Mouse (Mus musculus) C2C12 (cell line): ENCODE measurements at regions not wholly inside any gene's neighbourhood (a gene's known extent, or its start where the extent isn't known, plus 50 kb on each side); places are given as distances from the start of the nearest gene placed in this dataset.

ENCODE experiments used
- H3K27me3 ChIP-seq: one replicate; pipeline ENCODE4 v1.6.1; 2011; ENCODE audit not compliant: control insufficient read depth, insufficient read depth, insufficient read length
- H3K36me3 ChIP-seq: one replicate; pipeline ENCODE4 v1.6.1; 2011; ENCODE audit not compliant: control insufficient read depth, insufficient read depth
- H3K4me3 ChIP-seq: one replicate; pipeline ENCODE4 v1.5.1; 2011; ENCODE audit warnings: mild to moderate bottlenecking, control low read depth; ENCODE audit not compliant: poor library complexity, insufficient read depth, severe bottlenecking
- H3K79me2 ChIP-seq: one replicate; pipeline ENCODE4 v1.6.1; 2011; ENCODE audit not compliant: control insufficient read depth, insufficient read depth
- H3K79me3 ChIP-seq: one replicate; pipeline ENCODE4 v1.6.1; 2011; ENCODE audit warnings: low read depth, control low read depth
- H3ac ChIP-seq: one replicate; pipeline ENCODE3; 2011; ENCODE audit warnings: low read depth; ENCODE audit not compliant: control insufficient read depth, insufficient read length
- CEBPB ChIP-seq: IDR thresholded peaks from one replicate; pipeline ENCODE4 v1.6.1; 2011; ENCODE audit warnings: low read depth, mild to moderate bottlenecking, control low read depth, moderate library complexity
- CTCF ChIP-seq: IDR thresholded peaks from one replicate; pipeline ENCODE4 v1.5.1; 2011; ENCODE audit not compliant: control insufficient read depth, insufficient read depth, insufficient read length
- FOSL1 ChIP-seq: IDR thresholded peaks from one replicate; pipeline ENCODE4 v1.8.0; 2011; ENCODE audit warnings: mild to moderate bottlenecking, low read length; ENCODE audit not compliant: poor library complexity, insufficient read depth, severe bottlenecking
- MAX ChIP-seq: IDR thresholded peaks from one replicate; pipeline ENCODE4 v1.6.1; 2011; ENCODE audit warnings: mild to moderate bottlenecking, control low read depth
- MYOD1 ChIP-seq: IDR thresholded peaks from one replicate; pipeline ENCODE4 v1.6.1; 2011; ENCODE audit warnings: low read depth; ENCODE audit not compliant: control insufficient read depth, insufficient read length
- MYOG ChIP-seq: IDR thresholded peaks from one replicate; pipeline ENCODE4 v1.6.1; 2011; ENCODE audit not compliant: control insufficient read depth, insufficient read length; ENCODE audit errors: extremely low read depth
- USF1 ChIP-seq: IDR thresholded peaks from one replicate; pipeline ENCODE4 v1.6.1; 2011; ENCODE audit warnings: low read depth, mild to moderate bottlenecking, control low read depth, moderate library complexity

DNA sequence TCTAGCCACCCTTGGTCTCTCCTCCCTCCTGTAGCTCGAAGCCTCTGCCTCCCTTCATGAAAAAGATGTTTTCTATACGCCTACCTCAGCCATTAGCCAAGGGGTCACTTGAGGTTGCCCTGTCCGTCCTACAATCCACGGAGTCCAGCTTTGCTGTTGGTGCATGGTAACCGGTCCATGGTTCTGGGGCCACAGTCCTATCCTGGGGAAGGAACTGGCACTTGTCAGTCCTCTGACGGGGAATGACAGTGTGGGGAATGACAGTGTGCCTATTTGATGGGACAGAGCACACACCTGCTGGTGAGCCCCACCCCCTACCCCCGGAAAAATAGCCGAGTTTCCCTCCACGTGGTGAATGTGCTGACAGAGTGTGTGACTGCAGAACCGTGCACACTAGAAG, 120.1 kb downstream of the Katnal1 start:
- Histone ChIP-seq H3K36me3 (no peaks in the 10 kb centered on the region), H3ac (no peak overlapping the region), H3K27me3 (no peaks in the 10 kb centered on the region), H3K79me3 (no peaks in the 10 kb centered on the region), H3K4me3 (no peak overlapping the region), H3K79me2 (no peaks in the 10 kb centered on the region)
- TF ChIP-seq MYOG = no peak
- no peak for TF ChIP-seq MAX

DNA sequence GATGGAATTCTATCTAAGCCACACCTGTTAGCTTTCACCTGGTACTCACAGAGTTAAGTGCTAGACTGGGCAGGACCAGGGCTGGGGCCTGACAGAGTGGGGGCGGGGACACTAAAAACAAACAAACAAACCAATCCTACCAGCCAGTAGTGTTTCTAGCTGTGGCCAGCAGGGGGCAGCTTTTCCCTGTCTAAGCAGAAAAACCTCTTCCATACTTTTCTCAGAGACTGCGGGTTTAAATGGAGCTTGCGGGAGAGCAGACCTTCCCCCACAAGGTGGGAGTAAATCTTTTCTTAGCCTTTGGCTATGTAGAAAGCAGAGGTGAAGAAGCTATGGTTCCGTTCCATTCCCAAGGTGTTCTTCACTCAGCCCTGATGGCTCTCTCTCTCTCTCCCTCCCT, 120.7 kb downstream of the Katnal1 start:
- TF ChIP-seq CTCF (peak; percentile 18), CEBPB (no peak)
- Histone ChIP-seq H3K36me3 (no peaks in the 10 kb centered on the region), H3K79me2 (no peaks in the 10 kb centered on the region), H3K27me3 (no peaks in the 10 kb centered on the region), H3ac (no peak overlapping the region), H3K4me3 (no peak overlapping the region), H3K79me3 (no peaks in the 10 kb centered on the region)

DNA sequence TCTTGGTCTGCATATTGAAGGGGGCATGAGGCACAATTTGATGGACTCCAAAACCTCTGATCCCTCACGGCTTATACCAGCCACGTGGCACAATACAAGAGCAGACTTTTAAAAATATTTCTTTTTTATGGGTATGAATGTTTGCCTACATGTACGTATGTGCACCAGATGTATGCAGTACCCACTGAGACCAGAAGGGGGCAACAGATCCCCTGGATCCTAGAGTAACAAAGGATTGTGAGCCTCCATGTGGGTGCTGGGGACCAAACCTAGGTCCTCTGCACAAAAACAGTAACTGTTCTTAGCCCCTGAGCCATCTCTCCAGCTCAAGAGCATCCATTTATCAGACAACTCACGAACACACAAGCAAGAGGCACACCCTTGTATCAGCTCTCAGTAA, 121.5 kb downstream of the Katnal1 start:
- no peaks in the 10 kb centered on the region for H3K27me3 ChIP-seq
- TF ChIP-seq MAX = no peak
- no peak for TF ChIP-seq USF1
- no peak for TF ChIP-seq CTCF
- TF ChIP-seq MYOD1 = no peak
- TF ChIP-seq FOSL1 = no peak
- no peak for TF ChIP-seq MYOG
- H3K36me3 ChIP-seq = no peaks in the 10 kb centered on the region
- H3ac ChIP-seq = no peak overlapping the region
- H3K4me3 ChIP-seq = no peak overlapping the region
- H3K79me2 ChIP-seq = no peaks in the 10 kb centered on the region
- no peaks in the 10 kb centered on the region for H3K79me3 ChIP-seq

DNA sequence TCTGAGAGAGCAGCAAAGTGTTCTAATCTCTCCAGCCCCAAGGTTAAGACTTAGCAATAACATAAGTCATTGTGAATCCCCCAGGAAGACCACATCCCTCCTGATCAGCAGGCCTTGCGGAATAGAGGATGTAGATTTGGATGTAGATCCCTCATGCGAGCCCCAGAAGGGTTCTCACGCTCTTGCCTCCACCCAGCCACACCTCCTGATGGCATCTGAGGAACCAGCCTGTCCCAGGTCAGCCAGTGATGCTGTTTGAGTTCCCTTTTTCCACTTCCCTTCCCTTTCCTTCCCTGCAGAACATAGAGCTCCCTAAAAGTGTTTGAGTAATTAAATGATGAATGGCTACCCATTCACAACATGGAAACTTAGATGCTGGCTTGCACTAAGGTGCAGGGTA, 124.1 kb downstream of the Katnal1 start:
- Histone ChIP-seq H3ac (no peak overlapping the region), H3K79me2 (no peaks in the 10 kb centered on the region), H3K79me3 (no peaks in the 10 kb centered on the region), H3K4me3 (no peak overlapping the region), H3K27me3 (no peaks in the 10 kb centered on the region), H3K36me3 (no peaks in the 10 kb centered on the region)
- TF ChIP-seq MYOG = no peak
- no peak for TF ChIP-seq MYOD1
- no peak for TF ChIP-seq MAX

DNA sequence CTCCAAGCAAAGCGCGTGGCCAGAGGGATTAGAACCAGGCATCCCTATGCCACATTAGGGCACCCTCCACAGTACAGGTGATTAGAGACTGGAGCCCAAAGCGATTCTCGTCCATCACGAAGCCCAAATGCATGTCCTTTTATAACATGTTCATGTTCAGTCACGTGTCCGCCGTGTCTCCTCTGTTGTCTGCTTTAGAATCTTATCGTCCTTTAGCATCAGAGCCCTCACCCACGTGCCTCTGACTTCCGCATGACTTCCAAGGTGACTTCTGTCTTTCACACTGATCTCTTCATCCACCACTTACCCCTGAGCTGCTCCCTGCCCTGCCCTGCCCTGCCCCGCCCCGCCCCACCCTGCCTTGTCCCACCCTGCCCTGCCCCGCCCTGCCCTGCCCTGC, 125.3 kb downstream of the Katnal1 start:
- TF ChIP-seq CEBPB (no peak), USF1 (no peak), MYOG (no peak)
- H3K27me3 ChIP-seq = no peaks in the 10 kb centered on the region
- H3K4me3 ChIP-seq = no peak overlapping the region
- no peaks in the 10 kb centered on the region for H3K79me2 ChIP-seq
- H3K36me3 ChIP-seq = no peaks in the 10 kb centered on the region
- H3K79me3 ChIP-seq = no peaks in the 10 kb centered on the region
- no peak overlapping the region for H3ac ChIP-seq

DNA sequence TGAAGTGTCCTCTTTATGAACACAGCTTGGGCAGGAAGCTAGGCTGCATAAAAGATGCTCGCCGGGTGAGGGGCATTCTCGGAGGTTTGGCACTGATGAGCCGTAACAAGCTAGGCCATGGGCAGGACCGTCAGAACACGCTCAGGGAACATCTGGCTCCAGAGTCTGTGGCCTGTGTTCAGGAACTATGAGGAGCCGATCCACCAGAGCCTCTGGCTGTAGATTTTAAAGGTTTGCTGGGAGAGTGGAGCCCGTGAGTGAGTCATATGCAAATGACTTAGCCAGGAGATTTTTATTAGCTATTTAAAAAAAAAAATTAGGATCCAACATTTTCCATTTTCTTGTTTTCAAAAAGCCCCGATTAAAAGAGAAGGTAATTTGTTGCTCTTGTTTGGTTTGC, 126.4 kb downstream of the Katnal1 start:
- H3K79me3 ChIP-seq = no peaks in the 10 kb centered on the region
- H3K4me3 ChIP-seq = no peak overlapping the region
- no peaks in the 10 kb centered on the region for H3K79me2 ChIP-seq
- no peak overlapping the region for H3ac ChIP-seq
- no peak for TF ChIP-seq FOSL1
- no peak for TF ChIP-seq MYOG
- TF ChIP-seq USF1 = no peak
- TF ChIP-seq MYOD1 = no peak
- TF ChIP-seq CTCF = no peak
- no peak for TF ChIP-seq MAX
- TF ChIP-seq CEBPB = no peak
- H3K27me3 ChIP-seq = no peaks in the 10 kb centered on the region
- no peaks in the 10 kb centered on the region for H3K36me3 ChIP-seq

DNA sequence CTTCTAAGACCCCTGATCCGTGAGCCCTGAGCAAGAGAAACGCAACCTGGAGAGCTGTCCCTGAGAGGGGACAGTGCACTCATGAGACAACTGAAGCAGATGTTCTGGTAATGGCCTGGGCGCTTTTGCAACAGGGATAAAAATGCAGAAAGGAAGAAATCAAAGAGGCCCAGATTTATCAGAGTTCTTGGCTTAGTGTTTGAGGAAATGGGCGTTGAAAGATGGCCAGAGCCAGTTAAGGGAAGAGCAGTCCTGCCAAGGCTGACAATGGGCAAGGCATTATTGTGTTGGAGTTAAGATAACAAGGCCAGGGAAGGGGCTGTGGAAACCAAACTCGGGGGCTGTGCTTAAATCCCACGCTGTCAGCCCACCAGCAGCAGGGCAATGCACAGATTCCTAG, 130.6 kb downstream of the Katnal1 start:
- Histone ChIP-seq H3K36me3 (no peaks in the 10 kb centered on the region), H3K79me2 (no peaks in the 10 kb centered on the region), H3K27me3 (no peaks in the 10 kb centered on the region), H3K4me3 (no peak overlapping the region), H3K79me3 (no peaks in the 10 kb centered on the region), H3ac (no peak overlapping the region)
- TF ChIP-seq FOSL1 (no peak), MAX (no peak), CTCF (no peak), USF1 (no peak), MYOD1 (no peak)
